ENCODE assay signal across 9 mouse cellular contexts in genomic region chr5:120579898-120580626, GRCm38 (mm10). TPM values are rescaled to one million over a fixed set of nuclear protein-coding genes. Genes with fewer than 3 reads are reported as not detected.
A peak's percentile ranks its signal among the peaks of the same experiment; 100 is the strongest.
DNase-seq lines count a peak whose midpoint lies in the region; ATAC-seq and TF ChIP-seq lines count a peak whose summit lies in the region.
"Had no signal": no experiment of that assay in that cellular context is flagged by ENCODE, and none has a peak within 500 bp of the region (broad histone marks: within the 10 kb centered on the region; RNA-seq: fewer than 3 reads in every experiment).

No protein-coding gene starts in this region.

- H3K36me3 ChIP-seq in heart, embryonic 12.5 days, result peaks cover 47% of the 10 kb centered on the region
- peaks cover 3% of the 10 kb centered on the region; the same call in 1 of the 2 replicates for H3K36me3 ChIP-seq in forebrain, embryonic 15.5 days
- peaks cover 14% of the 10 kb centered on the region for H3K36me3 ChIP-seq in midbrain, embryonic 12.5 days

- TF ChIP-seq CTCF in bone marrow macrophage, adult 2 months (IDR thresholded peaks at IDR 0.05; ENCODE audit: low read depth, low read length), result no peak

- no peaks in the 10 kb centered on the region for H3K9me3 ChIP-seq in heart, embryonic 12.5 days (replicated peaks)
- no peaks in the 10 kb centered on the region for H3K9me3 ChIP-seq in forebrain, embryonic 15.5 days
- H3K9me3 ChIP-seq in midbrain, embryonic 12.5 days, result no peaks in the 10 kb centered on the region

- WGBS in heart, embryonic 12.5 days, result 88% methylated on average over 26 of the region's 26 CpGs
- 79% methylated on average over 26 of the region's 26 CpGs for whole genome bisulfite sequencing in forebrain, embryonic 15.5 days
- WGBS in midbrain, embryonic 12.5 days, result 89% methylated on average over 26 of the region's 26 CpGs

- no peak for ATAC-seq in heart, embryonic 12.5 days (ENCODE audit: insufficient number of reproducible peaks, low FRiP score)
- ATAC-seq in forebrain, embryonic 15.5 days (replicated peaks), result no peak; the same call in 1 of the 2 replicates
- no peak for ATAC-seq in midbrain, embryonic 12.5 days (ENCODE audit: low FRiP score, low read depth)
- ATAC-seq in granulocyte monocyte progenitor cell, adult 5-6 weeks (replicated peaks; ENCODE audit: poor library complexity, severe bottlenecking), result no peak

- intact Hi-C loops in heart, postnatal 14 days (cut with DNase I), result no loop called here

- DNase-seq in heart, postnatal 14 days, result no peak
- no peak for DNase-seq in ovary, adult 18-20 months (ENCODE audit: low spot score)
- DNase-seq in right cerebral cortex, adult 18-20 months, result no peak
- DNase-seq: lung, adult 2 months had no signal

- H3K4me3 ChIP-seq in heart, embryonic 12.5 days, result no peak overlapping the region
- H3K4me3 ChIP-seq in bone marrow macrophage, adult 2 months (ENCODE audit: insufficient read depth, low read length), result no peak overlapping the region
- H3K4me3 ChIP-seq in forebrain, embryonic 15.5 days, result no peak overlapping the region
- no peak overlapping the region for H3K4me3 ChIP-seq in midbrain, embryonic 12.5 days

- TF ChIP-seq POLR2A in bone marrow macrophage, adult 2 months (IDR thresholded peaks at IDR 0.05; ENCODE audit: borderline replicate concordance, low read depth, low read length), result no peak

- H3K27me3 ChIP-seq in heart, embryonic 12.5 days (replicated peaks), result no peaks in the 10 kb centered on the region
- no peaks in the 10 kb centered on the region for H3K27me3 ChIP-seq in forebrain, embryonic 15.5 days
- H3K27me3 ChIP-seq in midbrain, embryonic 12.5 days, result no peaks in the 10 kb centered on the region

- peaks cover 42% of the 10 kb centered on the region for H3K4me1 ChIP-seq in heart, embryonic 12.5 days (replicated peaks)
- H3K4me1 ChIP-seq in bone marrow macrophage, adult 2 months (ENCODE audit: control insufficient read depth, insufficient read depth, low read length), result peaks cover 61% of the 10 kb centered on the region
- peaks cover 25% of the 10 kb centered on the region for H3K4me1 ChIP-seq in forebrain, embryonic 15.5 days
- peaks cover 16% of the 10 kb centered on the region for H3K4me1 ChIP-seq in midbrain, embryonic 12.5 days

- H3K27ac ChIP-seq in heart, embryonic 12.5 days (ENCODE audit: poor library complexity, severe bottlenecking), result 0 out of 2 replicates have a peak overlapping the region, but pooled peaks have one; percentile 75
- H3K27ac ChIP-seq in bone marrow macrophage, adult 2 months (ENCODE audit: insufficient read depth, low read depth, low read length), result peak overlapping the region; percentile 75
- peak overlapping the region; percentile 78 for H3K27ac ChIP-seq in forebrain, embryonic 15.5 days (replicated peaks)
- H3K27ac ChIP-seq in midbrain, embryonic 12.5 days (replicated peaks), result peak overlapping the region; percentile 35; the same call in 1 of the 2 replicates

- no peak overlapping the region for H3K4me2 ChIP-seq in heart, embryonic 12.5 days
- H3K4me2 ChIP-seq in forebrain, embryonic 15.5 days (replicated peaks), result no peak overlapping the region
- no peak overlapping the region for H3K4me2 ChIP-seq in midbrain, embryonic 12.5 days (replicated peaks)

- H3K9ac ChIP-seq in heart, embryonic 12.5 days, result no peak overlapping the region
- no peak overlapping the region for H3K9ac ChIP-seq in forebrain, embryonic 15.5 days (replicated peaks)
- no peak overlapping the region for H3K9ac ChIP-seq in midbrain, embryonic 12.5 days (replicated peaks)

RNA-seq across cellular contexts. Expression of gene Tpcn1, which starts 8.4 kb away (rescaled TPM):
- polyA plus RNA-seq in heart, embryonic 12.5 days (2016; fragmentation: Nextera tagmentation; extraction: Ambion mirVana), result 17.1 and 17.3 TPM in 2 replicates
- total RNA-seq in heart, postnatal 14 days (2021), result 10 to 100 TPM; 34.1 to 39.0 TPM
- polyA plus RNA-seq in bone marrow macrophage, adult 2 months (2012; ENCODE audit: insufficient read depth, insufficient read length, missing spikeins), result 104 and 121 TPM in 2 replicates
- 17.4 and 19.9 TPM in 2 replicates for polyA plus RNA-seq in forebrain, embryonic 15.5 days (2015; fragmentation: Nextera tagmentation; extraction: Ambion mirVana)
- 12.9 and 14.2 TPM in 2 replicates for polyA plus RNA-seq in midbrain, embryonic 12.5 days (2016; fragmentation: Nextera tagmentation; extraction: Ambion mirVana)
- total RNA-seq in granulocyte monocyte progenitor cell, adult 5-6 weeks (2014; fragmentation: Nextera tagmentation), result 28.8 and 41.5 TPM in 2 replicates
- 12.7 and 14.1 TPM in 2 replicates for total RNA-seq in granulocyte monocyte progenitor cell, adult 5-6 weeks (2017)

RNA-seq across cellular contexts. Expression of gene Iqcd, which starts 8.8 kb away (rescaled TPM):
- polyA plus RNA-seq in heart, embryonic 12.5 days (2016; fragmentation: Nextera tagmentation; extraction: Ambion mirVana), result 0.19 and 0.33 TPM in 2 replicates
- under 1 TPM in 1 of 2 experiments, not detected in 1; 0.15 TPM for total RNA-seq in heart, postnatal 14 days (2021)
- polyA plus RNA-seq in bone marrow macrophage, adult 2 months (2012; ENCODE audit: insufficient read depth, insufficient read length, missing spikeins), result 1.2 TPM in 1 of 2 replicates, not detected in the other
- 1.5 and 2.1 TPM in 2 replicates for polyA plus RNA-seq in forebrain, embryonic 15.5 days (2015; fragmentation: Nextera tagmentation; extraction: Ambion mirVana)
- 0.60 and 1.7 TPM in 2 replicates for polyA plus RNA-seq in midbrain, embryonic 12.5 days (2016; fragmentation: Nextera tagmentation; extraction: Ambion mirVana)
- total RNA-seq in granulocyte monocyte progenitor cell, adult 5-6 weeks (2014; fragmentation: Nextera tagmentation), result not detected in 2 replicates
- not detected in 2 replicates for total RNA-seq in granulocyte monocyte progenitor cell, adult 5-6 weeks (2017)

RNA-seq across cellular contexts. Expression of gene Rita1, which starts 32.3 kb away (rescaled TPM):
- polyA plus RNA-seq in heart, embryonic 12.5 days (2016; fragmentation: Nextera tagmentation; extraction: Ambion mirVana), result 9.1 and 10.8 TPM in 2 replicates
- total RNA-seq in heart, postnatal 14 days (2021), result 10 to 100 TPM; 15.1 to 18.3 TPM
- 3.8 and 4.0 TPM in 2 replicates for polyA plus RNA-seq in bone marrow macrophage, adult 2 months (2012; ENCODE audit: insufficient read depth, insufficient read length, missing spikeins)
- polyA plus RNA-seq in forebrain, embryonic 15.5 days (2015; fragmentation: Nextera tagmentation; extraction: Ambion mirVana), result 22.4 and 23.0 TPM in 2 replicates
- polyA plus RNA-seq in midbrain, embryonic 12.5 days (2016; fragmentation: Nextera tagmentation; extraction: Ambion mirVana), result 15.5 and 16.0 TPM in 2 replicates
- total RNA-seq in granulocyte monocyte progenitor cell, adult 5-6 weeks (2014; fragmentation: Nextera tagmentation), result 3.0 and 5.3 TPM in 2 replicates
- 1.8 and 3.9 TPM in 2 replicates for total RNA-seq in granulocyte monocyte progenitor cell, adult 5-6 weeks (2017)

RNA-seq across cellular contexts. Expression of gene Ddx54, which starts 32.5 kb away (rescaled TPM):
- polyA plus RNA-seq in heart, embryonic 12.5 days (2016; fragmentation: Nextera tagmentation; extraction: Ambion mirVana), result 38.7 and 38.8 TPM in 2 replicates
- 10 to 100 TPM; 20.4 to 22.5 TPM for total RNA-seq in heart, postnatal 14 days (2021)
- polyA plus RNA-seq in bone marrow macrophage, adult 2 months (2012; ENCODE audit: insufficient read depth, insufficient read length, missing spikeins), result 20.3 and 20.4 TPM in 2 replicates
- polyA plus RNA-seq in forebrain, embryonic 15.5 days (2015; fragmentation: Nextera tagmentation; extraction: Ambion mirVana), result 46.9 and 49.0 TPM in 2 replicates
- 51.8 and 53.0 TPM in 2 replicates for polyA plus RNA-seq in midbrain, embryonic 12.5 days (2016; fragmentation: Nextera tagmentation; extraction: Ambion mirVana)
- total RNA-seq in granulocyte monocyte progenitor cell, adult 5-6 weeks (2014; fragmentation: Nextera tagmentation), result 21.5 and 27.9 TPM in 2 replicates
- total RNA-seq in granulocyte monocyte progenitor cell, adult 5-6 weeks (2017), result 33.1 and 38.7 TPM in 2 replicates

RNA-seq across cellular contexts. Expression of gene Cfap73, which starts 54.0 kb away (rescaled TPM):
- polyA plus RNA-seq in heart, embryonic 12.5 days (2016; fragmentation: Nextera tagmentation; extraction: Ambion mirVana), result not detected in 2 replicates
- not detected for total RNA-seq in heart, postnatal 14 days (2021)
- polyA plus RNA-seq in bone marrow macrophage, adult 2 months (2012; ENCODE audit: insufficient read depth, insufficient read length, missing spikeins), result not detected in 2 replicates
- polyA plus RNA-seq in forebrain, embryonic 15.5 days (2015; fragmentation: Nextera tagmentation; extraction: Ambion mirVana), result 0.47 and 1.2 TPM in 2 replicates
- polyA plus RNA-seq in midbrain, embryonic 12.5 days (2016; fragmentation: Nextera tagmentation; extraction: Ambion mirVana), result not detected in 2 replicates
- not detected in 2 replicates for total RNA-seq in granulocyte monocyte progenitor cell, adult 5-6 weeks (2014; fragmentation: Nextera tagmentation)
- total RNA-seq in granulocyte monocyte progenitor cell, adult 5-6 weeks (2017), result not detected in 2 replicates
